Mouse (Mus musculus) stomach, postnatal 0 days (tissue): ENCODE measurements at regions not wholly inside any gene's neighbourhood (a gene's known extent, or its start where the extent isn't known, plus 50 kb on each side); places are given as distances from the start of the nearest gene placed in this dataset.

ENCODE experiments used
- CTCF ChIP-seq: IDR thresholded peaks from 2 replicates; pipeline ENCODE4 v1.5.1; 2016; ENCODE audit warnings: antibody characterized with exemption, low read depth, mild to moderate bottlenecking, moderate library complexity
- EP300 ChIP-seq: optimal IDR thresholded peaks from 2 replicates; pipeline ENCODE3; 2016; ENCODE audit warnings: antibody characterized with exemption

DNA sequence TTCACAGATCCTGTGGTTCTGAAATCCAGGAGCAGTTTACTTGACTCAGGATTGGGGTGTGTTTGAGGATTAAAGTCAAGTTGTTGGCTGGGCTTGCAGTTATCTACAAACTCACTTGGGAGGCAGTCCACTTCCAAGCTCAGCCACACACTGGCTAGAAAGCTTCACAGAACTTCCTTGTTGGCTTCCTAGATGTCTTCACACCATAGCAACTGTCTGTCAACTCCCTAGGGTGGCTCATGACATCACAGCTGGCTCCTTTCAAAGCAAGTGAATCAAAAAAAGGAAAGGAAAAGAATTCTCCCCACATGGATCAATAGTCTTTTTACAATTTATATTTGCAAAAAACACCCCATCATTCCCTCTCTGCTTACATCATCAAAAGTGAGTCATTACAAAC, 408.9 kb downstream of the Sorl1 start:
- TF ChIP-seq EP300 (no peak), CTCF (no peak)
